Mouse (Mus musculus) neural tube, embryonic 10.5 days (tissue): ENCODE results near the gene Tubb5.
"Not testable (repeated sequence)": the region's sequence is repeated elsewhere in the genome, so short reads cannot be mapped to it uniquely, and the experiment has no call there.

Experiments used
- DNase-seq: peaks from one replicate; pipeline ENCODE4 v3.0.0-alpha.2; 2017; ENCODE audit warnings: low spot score; ENCODE audit errors: extremely low spot score

Gene Tubb5

DNA sequence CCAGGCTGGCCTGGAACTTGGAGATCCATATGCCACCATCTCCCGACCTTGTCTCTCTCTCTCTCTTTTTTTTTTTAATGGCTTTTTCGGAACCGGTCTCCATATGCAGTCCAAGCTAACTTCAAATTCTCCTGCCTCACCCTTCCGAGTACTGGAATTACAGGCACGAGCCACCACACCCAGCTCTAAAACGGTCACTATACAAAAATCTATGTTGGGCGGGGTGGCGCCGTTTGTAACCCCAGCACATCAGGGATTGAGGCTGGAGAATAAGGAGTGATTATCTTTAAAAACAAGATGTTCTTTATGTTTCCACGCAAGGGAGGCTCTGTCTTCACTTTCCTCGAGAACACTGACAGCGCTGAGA is 22.7 kb upstream of the Tubb5 start:
- peak; percentile 22 for DNase-seq

DNA sequence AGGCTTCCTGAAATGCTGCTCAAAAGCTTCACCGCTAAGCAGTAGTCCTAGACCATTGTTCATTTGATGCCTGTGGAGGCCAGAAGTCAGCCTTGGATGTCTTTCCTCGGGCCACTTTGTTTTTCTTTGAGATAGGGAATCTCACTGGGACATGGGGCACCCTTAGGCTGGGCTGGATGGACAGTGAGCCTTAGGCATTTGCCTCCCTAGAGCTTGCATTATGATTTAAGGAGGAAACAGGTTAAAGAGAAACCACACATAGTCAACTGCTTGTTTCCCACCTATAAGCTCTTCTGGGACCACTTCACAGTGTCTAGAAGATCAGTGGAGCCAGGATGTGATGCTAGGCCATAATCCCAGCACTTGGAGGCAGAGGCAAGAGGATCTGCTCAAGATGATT is 21.7 kb upstream of the Tubb5 start:
- DNase-seq: no peak

DNA sequence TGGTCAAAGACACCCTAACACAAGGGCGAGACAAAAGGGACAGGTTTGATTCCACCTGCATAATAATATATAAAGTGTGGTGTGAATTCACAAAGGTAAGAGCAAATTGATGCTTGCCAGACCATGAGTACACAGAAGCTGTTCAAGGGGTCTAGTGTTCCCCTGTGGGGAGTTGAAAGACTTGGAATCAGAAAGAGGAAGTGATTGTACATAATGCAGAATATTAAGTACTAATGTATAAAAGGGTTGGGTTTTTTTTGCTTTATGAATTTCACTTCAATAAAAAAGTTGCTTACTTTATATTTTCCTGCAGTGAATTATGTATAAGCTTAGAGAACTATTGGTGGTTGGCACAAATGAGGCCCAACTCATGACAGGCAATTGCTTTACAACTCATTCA is 21.3 kb upstream of the Tubb5 start:
- no peak for DNase-seq

DNA sequence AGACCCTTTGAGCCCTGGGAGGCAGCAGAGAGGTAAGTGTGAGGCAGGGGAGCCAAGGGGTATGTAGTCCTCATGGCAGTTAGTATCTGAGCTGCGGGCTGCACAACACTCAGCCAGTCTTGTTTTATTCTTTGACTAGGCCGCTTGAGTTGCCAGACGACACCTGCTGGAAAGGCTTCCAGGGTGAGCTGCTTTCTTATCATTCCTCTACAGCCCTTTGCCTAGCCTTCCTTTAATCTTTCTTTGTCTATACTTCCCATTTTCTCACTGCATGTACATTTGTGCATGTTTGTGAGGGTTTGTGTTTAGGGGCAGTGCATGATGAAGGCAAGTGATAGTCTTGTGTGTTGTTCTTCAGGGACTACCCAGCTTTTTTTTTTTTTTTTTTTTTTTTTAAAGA is 12.9 kb upstream of the Tubb5 start:
- DNase-seq: no peak

DNA sequence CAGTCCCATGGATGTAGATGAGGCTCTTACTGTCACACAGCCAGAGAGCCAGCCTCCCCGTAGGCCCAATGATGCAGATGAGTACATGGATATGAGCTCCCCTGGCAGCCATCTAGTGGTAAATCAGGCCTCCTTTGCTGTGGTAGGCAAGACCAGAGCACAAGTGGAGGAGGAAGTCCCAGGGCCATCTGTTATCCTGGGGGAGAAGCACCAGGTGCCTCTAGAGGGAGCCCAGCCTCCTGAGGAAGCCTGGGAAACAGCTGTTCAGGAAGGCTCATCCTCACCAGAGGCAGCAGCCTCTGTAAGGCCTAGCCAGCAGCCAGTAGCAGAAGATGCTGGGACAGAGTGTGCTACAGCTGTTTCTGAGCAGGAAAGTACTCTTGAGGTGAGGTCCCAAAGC is 10.0 kb upstream of the Tubb5 start:
- DNase-seq: no peak

DNA sequence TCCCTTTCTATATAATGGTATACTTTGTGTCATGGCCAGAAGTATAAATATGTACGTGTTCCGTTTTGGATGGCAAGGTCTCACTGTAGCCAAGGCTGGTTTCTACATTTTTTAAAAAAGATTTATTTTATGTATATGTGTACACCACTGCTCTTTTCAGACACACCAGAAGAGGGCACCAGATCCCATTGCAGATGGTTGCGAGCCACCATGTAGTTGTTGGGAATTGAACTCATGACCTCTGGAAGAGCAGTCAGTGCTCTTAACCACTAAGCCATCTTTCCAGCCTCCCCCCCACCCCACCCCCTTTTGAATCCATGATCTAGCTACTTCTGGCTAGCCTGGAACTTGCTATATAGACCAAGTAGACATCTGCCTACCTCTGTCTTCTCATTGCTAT is 5.4 kb upstream of the Tubb5 start:
- no peak for DNase-seq

DNA sequence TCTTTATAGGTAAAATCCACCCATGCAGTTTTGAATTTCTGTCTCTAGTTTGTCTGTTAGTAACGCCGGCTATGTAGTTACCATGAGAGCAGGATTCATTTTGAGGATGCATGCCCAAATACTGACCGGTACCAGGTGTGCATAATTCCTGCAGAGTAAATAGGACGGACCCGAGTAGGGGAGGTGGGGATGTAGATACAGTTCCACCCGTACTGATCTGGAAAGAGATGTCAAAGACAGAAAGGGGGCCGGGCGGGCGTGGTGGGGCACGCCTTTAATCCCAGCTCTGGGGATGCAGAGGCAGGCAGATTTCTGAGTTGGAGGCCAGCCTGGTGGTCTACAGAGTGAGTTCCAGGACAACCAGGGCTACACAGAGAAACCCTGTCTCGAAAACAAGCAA is 3.9 kb upstream of the Tubb5 start:
- DNase-seq: peak; percentile 25

DNA sequence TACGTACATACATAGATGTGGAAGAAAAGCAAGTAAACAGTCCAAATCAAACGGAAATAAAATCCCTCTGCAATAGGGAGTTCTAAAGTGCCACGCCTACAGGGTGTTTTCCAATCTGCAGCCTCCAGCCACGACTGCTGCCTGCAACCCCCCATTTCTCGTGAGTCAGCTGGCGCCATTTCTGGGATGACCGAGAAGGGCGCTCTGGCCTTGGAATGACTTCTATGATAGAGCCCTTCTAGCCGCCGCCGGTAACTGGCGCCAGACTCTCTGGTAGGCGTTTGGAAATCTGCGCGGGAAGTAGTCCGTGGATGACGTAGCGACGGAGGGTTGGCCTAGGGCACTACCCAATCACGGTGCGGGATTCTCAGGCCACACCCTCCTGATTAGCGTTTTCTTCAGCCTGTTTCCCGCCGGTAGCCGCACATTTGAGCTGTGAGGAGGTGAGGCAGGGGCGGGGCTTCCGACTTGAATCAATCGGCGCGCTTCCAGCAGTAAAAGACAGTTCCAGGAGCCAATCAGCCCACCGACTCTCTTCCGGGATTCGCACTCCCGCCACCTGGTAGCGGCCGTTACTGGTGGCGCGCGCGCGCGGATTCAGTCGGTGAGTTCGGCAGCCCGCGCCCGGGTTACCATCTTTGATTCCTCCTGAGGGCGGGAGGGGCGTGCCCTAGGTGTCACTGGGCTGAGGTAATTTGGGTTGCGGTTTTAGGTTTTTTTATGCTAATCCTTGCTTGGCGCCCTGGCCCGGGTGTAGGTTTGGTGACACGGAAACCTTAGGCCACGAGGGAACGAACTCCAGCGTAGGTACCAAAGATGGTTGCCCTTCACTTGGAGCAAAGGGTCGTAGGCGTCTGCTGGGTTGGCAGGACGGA is 3.2 kb upstream of the Tubb5 start, which contains the start of gene Mdc1:
Mdc1 (plus strand) TSS at position 440 of the 875 bp plus-strand sequence.
- DNase-seq: peak; percentile 98

DNA sequence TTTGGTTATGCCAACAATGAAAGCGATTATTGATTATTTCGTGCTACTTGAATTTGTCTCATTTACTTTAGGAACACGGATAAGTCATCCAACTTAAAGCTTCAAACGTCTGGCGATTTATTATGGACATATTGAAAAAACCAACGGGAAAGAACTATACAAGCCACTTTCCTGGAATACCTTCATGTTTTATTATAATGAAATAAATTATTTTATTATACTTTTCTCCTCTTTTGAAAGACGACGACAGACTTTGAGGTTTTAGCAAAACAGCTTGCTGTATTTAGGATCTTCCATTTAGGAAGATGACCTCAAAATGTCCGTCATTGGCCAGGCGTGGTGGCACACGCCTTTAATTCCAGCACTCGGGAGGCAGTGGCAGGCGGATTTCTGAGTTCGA is 2.5 kb upstream of the Tubb5 start:
- no peak for DNase-seq

DNA sequence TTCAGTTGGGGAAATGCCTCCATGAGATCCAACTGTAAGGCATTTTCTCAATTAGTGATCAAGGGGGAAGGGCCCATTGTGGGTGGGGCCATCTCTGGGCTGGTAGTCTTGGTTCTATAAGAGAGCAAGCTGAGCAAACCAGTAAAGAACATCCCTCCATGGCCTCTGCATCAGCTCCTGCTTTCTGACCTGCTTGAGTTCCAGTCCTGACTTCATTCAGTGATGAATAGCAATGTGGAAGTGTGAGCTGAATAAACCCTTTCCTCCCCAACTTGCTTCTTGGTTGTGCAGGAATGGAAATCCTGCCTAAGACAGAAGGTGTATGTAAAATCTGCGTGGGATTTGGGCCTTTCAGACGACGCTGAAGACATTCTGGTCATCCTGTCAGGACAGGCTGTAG is 896 bp upstream of the Tubb5 start:
- DNase-seq: not testable (repeated sequence)

DNA sequence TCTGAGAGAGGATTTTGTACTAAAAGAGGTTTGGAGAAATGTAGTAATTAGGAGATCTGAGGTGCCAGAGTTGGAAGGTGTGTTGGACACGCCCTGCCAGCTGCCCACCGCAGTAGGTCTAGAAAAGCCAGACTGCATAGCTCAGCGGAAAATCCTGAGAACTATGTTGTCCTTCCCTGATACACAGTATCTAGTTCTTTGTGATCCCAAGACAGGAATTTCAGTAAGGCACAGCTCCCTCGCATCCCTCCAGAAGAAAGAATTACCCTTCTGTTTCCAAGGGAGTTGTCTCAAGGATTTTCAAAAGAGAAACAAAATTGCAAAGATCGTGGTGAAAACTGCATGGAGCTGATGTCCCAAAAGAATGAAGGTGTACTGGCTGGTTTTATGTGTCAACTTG is 464 bp upstream of the Tubb5 start:
- DNase-seq: peak; percentile 52

DNA sequence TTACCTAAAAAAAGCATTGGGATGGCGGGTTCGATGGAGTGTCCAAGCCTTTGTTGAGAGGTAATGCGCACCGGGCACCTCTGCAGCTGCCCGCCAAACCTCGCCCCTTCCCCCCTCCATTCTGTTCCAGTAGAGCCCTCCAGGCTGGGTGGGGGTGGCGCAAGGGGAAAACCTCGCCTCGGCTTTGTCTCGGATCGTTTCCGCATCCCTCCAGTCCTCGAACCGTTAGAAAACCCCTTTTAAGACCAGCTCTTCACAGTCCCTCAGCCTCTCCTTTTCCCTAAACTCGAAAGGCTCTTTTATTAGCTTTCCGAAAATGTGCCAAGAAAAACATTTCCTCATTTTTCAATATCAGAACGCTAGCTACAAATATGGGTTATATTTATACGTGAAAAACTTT is 619 bp downstream of the Tubb5 start:
- peak; percentile 72 for DNase-seq

DNA sequence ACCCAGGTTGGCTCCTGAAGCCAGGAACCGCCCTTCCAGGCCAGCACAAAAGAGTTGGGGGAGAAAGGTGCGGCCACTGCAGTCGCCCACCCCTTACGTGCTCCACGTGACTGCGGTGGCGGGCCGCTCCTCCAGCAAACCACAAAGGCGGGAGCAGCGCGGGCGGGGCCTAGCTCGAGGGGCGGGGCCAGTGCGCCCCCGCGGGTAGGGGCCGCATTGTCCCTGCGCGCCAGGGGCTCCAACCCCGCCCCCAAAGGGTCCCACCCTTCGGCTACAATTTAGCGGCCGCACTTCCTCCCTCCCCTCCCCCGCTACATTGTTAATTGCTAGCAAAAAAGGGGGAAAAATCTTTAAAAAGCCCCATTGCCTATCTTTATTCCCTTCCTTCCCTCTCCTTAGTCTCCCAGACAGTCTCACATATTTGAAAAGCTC is 1.1 kb downstream of the Tubb5 start:
- peak; percentile 93 for DNase-seq

DNA sequence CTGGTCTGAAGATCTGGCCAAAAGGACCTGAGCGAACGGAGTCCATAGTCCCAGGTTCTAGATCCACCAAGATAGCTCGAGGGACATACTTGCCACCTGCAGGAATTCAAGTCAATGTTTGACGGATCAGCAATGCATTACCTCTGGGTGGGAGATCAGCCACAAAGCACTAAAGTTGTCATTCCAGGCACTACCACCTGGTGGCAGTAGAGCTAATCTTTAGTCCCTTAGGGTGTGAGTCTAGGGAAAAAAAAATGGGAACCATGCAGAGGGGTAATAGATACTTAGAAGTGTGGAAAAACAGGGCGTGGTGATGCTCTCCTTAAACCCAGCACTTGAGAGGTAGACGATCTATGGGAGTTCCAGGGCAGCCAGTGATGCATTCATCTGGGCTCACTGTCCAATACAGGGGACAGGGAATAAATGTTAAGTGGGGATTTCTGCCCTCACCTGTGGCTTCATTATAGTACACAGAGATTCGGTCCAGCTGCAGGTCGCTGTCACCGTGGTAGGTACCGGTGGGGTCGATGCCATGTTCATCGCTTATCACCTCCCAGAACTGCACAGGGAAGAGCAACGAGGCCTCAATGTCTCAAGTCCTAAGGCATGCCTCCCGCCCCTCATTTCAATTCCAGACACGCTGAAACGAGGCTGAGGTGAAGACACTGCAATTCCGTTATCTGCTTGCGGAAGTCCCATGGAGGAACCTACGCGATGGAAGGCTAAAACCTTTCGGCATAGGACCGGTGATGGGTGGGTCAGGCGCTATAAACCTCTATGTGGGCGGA is 1.7 kb downstream of the Tubb5 start:
- peak; percentile 65 for DNase-seq

DNA sequence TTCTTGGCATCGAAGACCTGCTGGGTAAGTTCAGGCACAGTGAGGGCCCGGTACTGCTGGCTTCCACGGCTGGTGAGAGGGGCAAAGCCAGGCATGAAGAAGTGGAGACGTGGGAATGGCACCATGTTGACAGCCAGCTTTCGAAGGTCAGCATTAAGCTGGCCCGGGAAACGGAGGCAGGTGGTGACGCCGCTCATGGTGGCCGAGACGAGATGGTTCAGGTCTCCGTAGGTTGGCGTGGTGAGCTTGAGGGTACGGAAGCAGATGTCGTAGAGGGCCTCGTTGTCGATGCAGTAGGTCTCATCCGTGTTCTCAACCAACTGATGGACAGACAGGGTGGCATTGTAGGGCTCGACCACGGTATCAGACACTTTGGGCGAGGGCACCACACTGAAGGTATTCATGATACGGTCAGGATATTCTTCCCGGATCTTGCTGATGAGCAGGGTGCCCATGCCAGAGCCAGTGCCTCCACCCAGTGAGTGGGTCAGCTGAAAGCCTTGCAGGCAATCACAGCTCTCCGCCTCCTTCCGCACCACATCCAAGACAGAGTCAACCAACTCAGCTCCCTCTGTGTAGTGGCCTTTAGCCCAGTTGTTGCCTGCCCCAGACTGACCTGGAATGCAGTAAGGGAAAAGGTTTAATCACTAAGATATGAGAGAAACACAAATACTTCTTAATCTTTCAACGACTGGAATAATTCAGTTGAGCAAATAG is 2.5 kb downstream of the Tubb5 start:
- DNase-seq: no peak

DNA sequence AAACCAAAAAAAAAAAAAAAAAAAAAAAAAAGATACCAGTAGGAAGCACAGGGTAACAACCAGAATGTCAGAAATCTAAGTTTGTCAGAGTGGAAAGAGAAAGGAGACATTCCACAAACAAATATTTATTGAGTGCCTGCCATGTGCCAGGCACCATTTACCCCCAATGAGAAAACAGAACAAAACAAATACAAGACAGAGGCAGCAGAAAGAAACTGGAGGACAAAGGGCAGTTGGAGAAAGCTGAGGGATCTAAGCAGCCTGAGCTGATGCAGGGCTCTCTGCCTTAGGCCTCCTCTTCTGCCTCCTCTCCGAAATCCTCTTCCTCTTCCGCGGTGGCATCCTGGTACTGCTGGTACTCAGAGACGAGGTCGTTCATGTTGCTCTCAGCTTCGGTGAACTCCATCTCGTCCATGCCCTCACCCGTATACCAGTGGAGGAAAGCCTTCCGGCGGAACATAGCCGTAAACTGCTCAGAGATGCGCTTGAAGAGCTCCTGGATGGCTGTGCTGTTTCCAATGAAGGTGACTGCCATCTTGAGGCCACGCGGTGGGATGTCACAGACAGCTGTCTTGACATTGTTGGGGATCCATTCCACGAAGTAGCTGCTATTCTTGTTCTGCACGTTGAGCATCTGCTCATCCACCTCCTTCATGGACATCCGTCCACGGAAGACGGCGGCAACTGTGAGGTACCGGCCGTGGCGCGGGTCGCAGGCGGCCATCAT is 3.2 kb downstream of the Tubb5 start:
- no peak for DNase-seq

DNA sequence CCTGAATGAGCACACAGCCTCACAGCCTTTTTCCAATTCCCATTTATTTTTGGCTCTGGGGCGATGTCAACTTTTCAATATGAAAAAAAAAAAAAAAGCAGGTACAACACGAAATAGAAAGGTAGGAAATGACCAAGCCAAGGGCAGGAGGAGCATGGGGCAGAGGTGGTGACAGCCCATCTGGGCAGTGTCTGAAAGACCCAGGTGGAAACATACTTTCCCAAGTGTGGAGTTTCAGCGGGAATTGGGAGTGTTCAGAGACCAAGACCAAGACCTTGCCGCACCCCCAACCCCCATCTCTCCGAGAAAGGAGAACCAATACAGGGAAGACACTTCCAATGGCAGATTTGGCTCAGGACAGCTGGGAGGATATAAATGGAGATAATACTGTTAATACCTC is 4.2 kb downstream of the Tubb5 start:
- no peak for DNase-seq

DNA sequence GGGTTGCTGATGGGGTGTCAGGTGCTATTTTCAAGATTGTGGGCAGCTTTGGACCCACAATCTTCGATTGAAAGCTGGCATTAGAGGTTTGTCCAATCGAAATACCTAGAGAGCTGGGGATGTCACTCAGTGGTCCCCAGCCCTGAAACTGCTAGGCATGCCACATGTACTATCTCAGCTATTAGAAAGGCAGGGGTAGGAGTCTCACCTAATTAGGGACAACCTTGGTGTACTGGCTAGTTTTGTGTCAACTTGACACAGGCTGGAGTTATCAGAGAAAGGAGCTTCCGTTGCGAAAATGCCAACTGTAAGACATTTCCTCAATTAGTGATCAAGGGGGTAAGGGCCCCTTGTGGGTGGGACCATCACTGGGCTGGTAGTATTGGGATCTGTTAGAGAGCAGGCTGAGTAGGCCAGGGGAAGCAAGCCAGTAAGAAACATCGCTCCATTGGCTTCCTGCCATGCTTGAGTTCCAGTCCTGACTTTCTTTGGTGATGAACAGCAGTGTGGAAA is 4.8 kb downstream of the Tubb5 start:
- peak; percentile 51 for DNase-seq

DNA sequence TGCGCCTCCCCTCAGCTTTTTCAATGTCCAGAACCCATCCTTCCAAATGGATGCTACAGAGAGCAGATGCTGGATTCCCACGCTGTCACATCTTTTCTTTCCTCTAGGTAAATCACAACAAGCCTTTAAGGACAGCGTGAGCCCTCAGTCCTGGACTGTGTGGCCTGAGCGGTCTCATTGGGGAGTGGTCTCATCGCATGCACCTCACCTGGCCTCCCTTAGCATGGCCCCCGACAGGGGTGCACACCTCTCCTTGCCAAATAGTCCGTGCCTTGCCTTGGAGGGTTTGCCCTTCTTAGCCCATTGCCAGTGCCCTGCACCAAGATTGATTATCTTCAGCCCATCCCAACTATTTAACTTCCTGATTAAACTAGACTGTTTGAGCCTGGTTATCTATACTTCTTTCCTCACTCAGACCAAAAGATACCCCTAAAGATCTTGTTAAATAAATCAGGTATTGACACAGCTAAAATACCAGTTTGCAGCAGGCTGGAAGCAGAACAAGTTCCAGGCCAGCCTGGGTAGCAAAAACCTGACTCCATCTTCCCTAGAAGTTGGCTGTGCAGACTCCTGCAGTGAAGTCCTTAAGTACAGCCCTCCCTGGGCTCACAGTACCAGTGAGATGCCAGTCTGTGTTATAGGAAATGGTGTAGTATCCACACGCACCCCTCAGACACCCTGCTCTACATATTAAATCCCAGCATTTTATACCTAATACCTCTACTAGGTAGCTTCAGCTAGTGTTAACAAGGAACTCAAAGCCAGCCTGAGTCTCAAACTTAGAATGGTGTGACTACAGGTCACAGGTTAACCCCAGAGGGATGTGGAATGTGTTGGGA is 5.5 kb downstream of the Tubb5 start:
- DNase-seq: peak; percentile 31

DNA sequence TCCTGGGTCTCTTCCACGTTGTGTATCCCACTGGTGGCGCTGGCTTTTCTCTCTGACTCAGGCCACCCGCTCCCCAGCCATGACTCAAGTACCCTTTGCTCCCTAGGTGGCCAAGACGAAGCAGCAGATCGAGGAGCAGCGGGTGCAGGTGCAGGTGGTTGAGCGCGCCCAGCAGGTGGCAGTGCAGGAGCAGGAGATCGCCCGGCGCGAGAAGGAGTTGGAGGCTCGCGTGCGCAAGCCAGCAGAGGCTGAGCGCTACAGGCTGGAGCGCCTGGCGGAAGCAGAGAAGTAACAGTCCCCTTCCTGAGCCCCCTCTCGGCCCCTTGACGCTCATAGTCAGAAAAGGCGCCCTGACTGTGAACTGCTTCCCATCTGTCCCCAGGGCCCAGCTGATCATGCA is 8.4 kb downstream of the Tubb5 start:
- DNase-seq: peak; percentile 84
